Mouse (Mus musculus) liver, embryonic 16.5 days (tissue): ENCODE data around the gene Zfhx2. TPM values are rescaled to one million over a fixed set of nuclear protein-coding genes. Genes with fewer than 3 reads are reported as not detected.
A peak's percentile ranks its signal among the peaks of the same experiment; 100 is the strongest.

Experiments
- ATAC-seq: fragments of 200-750 bp; cut with Nextera tagmentation; 2 replicates; pipeline ENCODE4 v1.8.0; 2017; ENCODE audit warnings: low read depth, mild to moderate bottlenecking, moderate number of reproducible peaks, moderate library complexity
- H3K27ac ChIP-seq: fragments of 300-500 bp; sonication (generic); 2 replicates; pipeline ENCODE4 v1.5.1; 2014; ENCODE audit warnings: mild to moderate bottlenecking, low read length
- H3K27me3 ChIP-seq: fragments of 300-500 bp; sonication (generic); 2 replicates; pipeline ENCODE4 v1.6.1; 2014; ENCODE audit warnings: low read depth, low read length, mixed read lengths; ENCODE audit not compliant: control insufficient read depth, insufficient read depth
- H3K36me3 ChIP-seq: fragments of 300-500 bp; sonication (generic); 2 replicates; pipeline ENCODE4 v1.6.1; 2014; ENCODE audit warnings: mild to moderate bottlenecking; ENCODE audit not compliant: control insufficient read depth, insufficient read depth
- H3K4me1 ChIP-seq: fragments of 300-500 bp; sonication (generic); 2 replicates; pipeline ENCODE4 v1.6.1; 2014; ENCODE audit warnings: low read depth, low read length, mixed read lengths; ENCODE audit not compliant: control insufficient read depth
- H3K4me2 ChIP-seq: fragments of 300-500 bp; sonication (generic); 2 replicates; pipeline ENCODE4 v1.6.1; 2014; ENCODE audit warnings: low read depth, low read length, mixed read lengths
- H3K4me3 ChIP-seq: fragments of 300-500 bp; sonication (generic); 2 replicates; pipeline ENCODE4 v1.5.1; 2014; ENCODE audit warnings: low read depth, mild to moderate bottlenecking, low read length
- H3K9ac ChIP-seq: fragments of 300-500 bp; sonication (generic); 2 replicates; pipeline ENCODE4 v1.6.1; 2014; ENCODE audit warnings: low read depth, low read length
- H3K9me3 ChIP-seq: fragments of 300-500 bp; sonication (generic); replicated peaks from 2 replicates; pipeline ENCODE4 v1.6.1; 2016; ENCODE audit warnings: low read length; ENCODE audit not compliant: control insufficient read depth
- WGBS: fragments of 180-500 bp; shearing (Covaris S2); extraction: QIAGEN DNeasy Blood & Tissue Kit; methylation state at CpG from one replicate; pipeline ENCODE4 v1.1.7; 2014; ENCODE audit not compliant: insufficient replicate concordance; 5-methylcytosine and 5-hydroxymethylcytosine counted together
- polyA plus RNA-seq: library from polyadenylated mRNA; unstranded; fragments of >200 nt; fragmentation: Nextera tagmentation; extraction: Ambion mirVana; gene quantifications from 2 replicates; pipeline ENCODE4 v1.2.1, GENCODE M21; 2015

Zfhx2 gene
- polyA plus RNA-seq = 0.84 and 1.1 TPM in 2 replicates

GRCm38 (mm10) chr14:55092011-55092577 is at the start of gene Zfhx2:
Gene Zfhx2 (minus strand): TSS chr14:55092324.
- H3K27ac ChIP-seq = peak within 1 kb of the TSS; percentile 29; the same call in 1 of the 2 replicates
- H3K9me3 ChIP-seq = no peaks in the 10 kb centered on the region
- peak within 1 kb of the TSS; percentile 97 for H3K4me2 ChIP-seq
- H3K4me1 ChIP-seq = peaks cover 28% of the 10 kb centered on the region
- ATAC-seq = peak; percentile 95
- H3K36me3 ChIP-seq = no peaks in the 10 kb centered on the region
- peak within 1 kb of the TSS; percentile 69 for H3K9ac ChIP-seq
- no peaks in the 10 kb centered on the region for H3K27me3 ChIP-seq
- 0% methylated on average over 33 of the region's 34 CpGs for WGBS
- H3K4me3 ChIP-seq = peak within 1 kb of the TSS; percentile 74

GRCm38 (mm10) chr14:55139313-55139712 is 47.2 kb upstream of the Zfhx2 start:
- 33% methylated on average over 7 of the region's 7 CpGs for WGBS
- Histone ChIP-seq H3K9ac (no peak overlapping the region), H3K4me2 (no peak overlapping the region), H3K36me3 (no peaks in the 10 kb centered on the region), H3K27me3 (no peaks in the 10 kb centered on the region), H3K27ac (no peak overlapping the region), H3K9me3 (no peaks in the 10 kb centered on the region), H3K4me3 (no peak overlapping the region), H3K4me1 (no peaks in the 10 kb centered on the region)
- ATAC-seq = no peak

- no peak overlapping the region for H3K4me2 ChIP-seq
- H3K9me3 ChIP-seq = no peaks in the 10 kb centered on the region
- H3K27ac ChIP-seq = no peak overlapping the region
- H3K4me1 ChIP-seq = no peaks in the 10 kb centered on the region
- H3K9ac ChIP-seq = no peak overlapping the region
- H3K36me3 ChIP-seq = no peaks in the 10 kb centered on the region
- WGBS = 71% methylated on average over 8 of the region's 8 CpGs
- no peak overlapping the region for H3K4me3 ChIP-seq
- H3K27me3 ChIP-seq = no peaks in the 10 kb centered on the region
- no peak for ATAC-seq
Observed at GRCm38 (mm10) chr14:55135676-55136075, 43.6 kb upstream of the Zfhx2 start.

DNA sequence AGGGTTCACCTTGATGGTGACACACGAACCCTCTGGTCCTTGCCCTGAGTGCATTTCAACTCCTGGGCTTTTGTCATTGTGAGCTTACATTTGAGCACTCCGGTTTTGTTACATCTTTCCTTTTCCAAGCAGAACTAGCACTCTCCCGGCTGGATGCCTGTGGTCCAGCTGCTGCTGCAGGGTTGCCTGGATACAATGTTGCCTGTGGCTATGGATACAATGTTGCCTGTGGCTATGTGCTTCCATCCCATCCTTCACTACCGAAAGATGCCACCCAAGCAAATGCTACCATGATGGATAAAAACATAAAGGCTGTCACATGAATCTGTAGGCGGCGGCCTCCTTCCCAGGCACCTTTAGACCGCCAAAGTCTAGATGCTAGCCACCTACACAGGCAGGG is 34.4 kb upstream of the Zfhx2 start:
- Histone ChIP-seq H3K27me3 (no peaks in the 10 kb centered on the region), H3K36me3 (no peaks in the 10 kb centered on the region), H3K9ac (no peak overlapping the region), H3K27ac (no peak overlapping the region), H3K9me3 (no peaks in the 10 kb centered on the region), H3K4me2 (no peak overlapping the region), H3K4me3 (no peak overlapping the region), H3K4me1 (no peaks in the 10 kb centered on the region)
- no peak for ATAC-seq
- 63% methylated on average over 7 of the region's 7 CpGs for WGBS

DNA sequence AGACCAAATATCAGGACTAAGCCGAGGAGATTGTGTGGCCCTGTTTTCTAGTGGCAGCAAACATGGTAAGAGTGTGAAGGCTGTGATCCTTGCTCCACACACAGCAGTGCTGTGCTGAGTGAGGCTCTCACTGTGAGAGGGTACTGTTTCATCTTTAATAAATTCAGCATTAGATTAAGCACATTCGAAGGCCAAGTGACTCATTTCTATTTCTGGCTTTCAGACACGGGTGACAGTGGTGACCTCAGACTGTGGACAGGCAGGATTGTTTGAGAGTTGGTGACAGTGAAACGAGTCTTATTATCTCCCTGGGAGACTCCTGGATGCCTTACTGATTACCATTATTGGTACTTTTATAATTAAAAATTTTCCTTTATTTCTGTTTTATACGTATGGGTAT is 33.6 kb upstream of the Zfhx2 start:
- H3K27me3 ChIP-seq = no peaks in the 10 kb centered on the region
- no peak overlapping the region for H3K4me2 ChIP-seq
- no peak overlapping the region for H3K9ac ChIP-seq
- no peaks in the 10 kb centered on the region for H3K4me1 ChIP-seq
- no peak overlapping the region for H3K27ac ChIP-seq
- WGBS = 58% methylated on average over 5 of the region's 5 CpGs
- no peaks in the 10 kb centered on the region for H3K36me3 ChIP-seq
- H3K9me3 ChIP-seq = no peaks in the 10 kb centered on the region
- H3K4me3 ChIP-seq = no peak overlapping the region
- ATAC-seq = no peak

GRCm38 (mm10) chr14:55122359-55122758 is 30.2 kb upstream of the Zfhx2 start:
- Histone ChIP-seq H3K9ac (no peak overlapping the region), H3K9me3 (no peaks in the 10 kb centered on the region), H3K4me3 (no peak overlapping the region), H3K27me3 (peaks cover 4% of the 10 kb centered on the region), H3K4me2 (0 out of 2 replicates have a peak overlapping the region, but pooled peaks have one; percentile 3), H3K36me3 (no peaks in the 10 kb centered on the region), H3K27ac (no peak overlapping the region), H3K4me1 (no peaks in the 10 kb centered on the region)
- no peak for ATAC-seq
- 32% methylated on average over 8 of the region's 8 CpGs for WGBS

GRCm38 (mm10) chr14:55121947-55122346 is 29.8 kb upstream of the Zfhx2 start:
- peaks cover 8% of the 10 kb centered on the region for H3K27me3 ChIP-seq
- H3K4me1 ChIP-seq = no peaks in the 10 kb centered on the region
- no peaks in the 10 kb centered on the region for H3K36me3 ChIP-seq
- no peak overlapping the region for H3K4me3 ChIP-seq
- peak; percentile 32; the same call in 1 of the 2 replicates for ATAC-seq
- H3K4me2 ChIP-seq = 0 out of 2 replicates have a peak overlapping the region, but pooled peaks have one; percentile 3
- H3K9ac ChIP-seq = no peak overlapping the region
- H3K27ac ChIP-seq = no peak overlapping the region
- H3K9me3 ChIP-seq = no peaks in the 10 kb centered on the region
- 5% methylated on average over 5 of the region's 5 CpGs for WGBS

- H3K9me3 ChIP-seq = no peaks in the 10 kb centered on the region
- no peak overlapping the region for H3K9ac ChIP-seq
- H3K4me2 ChIP-seq = no peak overlapping the region
- H3K36me3 ChIP-seq = no peaks in the 10 kb centered on the region
- no peak overlapping the region for H3K27ac ChIP-seq
- peaks cover 3% of the 10 kb centered on the region for H3K4me1 ChIP-seq
- WGBS = 58% methylated on average over 4 of the region's 4 CpGs
- no peak overlapping the region for H3K4me3 ChIP-seq
- H3K27me3 ChIP-seq = peaks cover 32% of the 10 kb centered on the region
- ATAC-seq = no peak
Observed at GRCm38 (mm10) chr14:55119421-55120134, 27.5 kb upstream of the Zfhx2 start.

DNA sequence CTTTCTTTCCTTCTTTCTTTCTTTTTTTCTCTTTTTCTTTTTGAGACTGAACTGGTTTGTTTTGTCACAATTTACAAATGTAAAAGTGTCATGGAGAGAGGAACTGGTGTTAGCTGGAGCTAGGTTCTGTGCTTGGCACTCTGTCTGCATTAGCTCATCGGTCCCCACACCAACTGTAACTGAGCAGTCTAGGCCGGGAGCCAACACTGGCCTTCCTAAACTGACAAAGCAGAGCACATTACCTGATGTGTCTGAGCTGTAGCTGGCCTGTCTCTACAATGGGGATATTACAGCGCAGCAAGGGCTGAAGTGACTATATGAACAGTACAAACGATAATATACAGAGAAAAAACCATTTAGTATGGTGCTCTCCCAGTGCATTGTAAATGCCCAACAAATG is 26.7 kb upstream of the Zfhx2 start:
- no peaks in the 10 kb centered on the region for H3K9me3 ChIP-seq
- H3K4me2 ChIP-seq = no peak overlapping the region
- no peaks in the 10 kb centered on the region for H3K36me3 ChIP-seq
- no peak overlapping the region for H3K9ac ChIP-seq
- peaks cover 39% of the 10 kb centered on the region for H3K27me3 ChIP-seq
- no peak overlapping the region for H3K27ac ChIP-seq
- no peak overlapping the region for H3K4me3 ChIP-seq
- WGBS = 61% methylated on average over 4 of the region's 4 CpGs
- no peak for ATAC-seq
- H3K4me1 ChIP-seq = peaks cover 3% of the 10 kb centered on the region
